Mouse (Mus musculus) liver, adult 2 months (tissue): ENCODE data around the gene Sipa1. TPM values are rescaled to one million over a fixed set of nuclear protein-coding genes. Genes with fewer than 3 reads are reported as not detected.

Source experiments
- DNase-seq: peaks from one replicate; pipeline ENCODE4 v3.0.0-alpha.2; 2011; ENCODE audit warnings: low read depth, low spot score; ENCODE audit errors: extremely low read depth
- H3K27ac ChIP-seq: fragments of 200-500 bp; replicated peaks from 2 replicates; pipeline ENCODE4 v1.5.1; 2012; ENCODE audit warnings: low read depth, mild to moderate bottlenecking, control low read depth, inconsistent platforms, low read length; ENCODE audit not compliant: insufficient read depth
- H3K27me3 ChIP-seq: fragments of 200-500 bp; 2 replicates; pipeline ENCODE4 v1.6.1; 2012; ENCODE audit warnings: mild to moderate bottlenecking, moderate library complexity, low read length, inconsistent platforms; ENCODE audit not compliant: control insufficient read depth, insufficient read depth
- H3K36me3 ChIP-seq: fragments of 200-500 bp; 2 replicates; pipeline ENCODE4 v1.6.1; 2012; ENCODE audit warnings: low read length, inconsistent platforms; ENCODE audit not compliant: control insufficient read depth, insufficient read depth
- H3K4me1 ChIP-seq: fragments of 200-500 bp; 2 replicates; pipeline ENCODE4 v1.6.1; 2011; ENCODE audit warnings: low read length; ENCODE audit not compliant: control insufficient read depth, insufficient read depth
- H3K4me3 ChIP-seq: fragments of 200-500 bp; 2 replicates; pipeline ENCODE4 v1.5.1; 2011; ENCODE audit warnings: low read depth, mild to moderate bottlenecking, control low read depth, low read length, moderate library complexity; ENCODE audit not compliant: insufficient read depth
- H3K79me2 ChIP-seq: fragments of 200-500 bp; 2 replicates; pipeline ENCODE4 v1.6.1; 2012; ENCODE audit warnings: inconsistent platforms, mild to moderate bottlenecking, low read length, moderate library complexity; ENCODE audit not compliant: control insufficient read depth, insufficient read depth
- H3K9ac ChIP-seq: fragments of 200-500 bp; 2 replicates; pipeline ENCODE4 v1.6.1; 2012; ENCODE audit warnings: low read depth, mild to moderate bottlenecking, control low read depth, inconsistent platforms, low read length
- CTCF ChIP-seq: fragments of 200-500 bp; IDR thresholded peaks from 2 replicates; pipeline ENCODE4 v1.5.1; 2011; ENCODE audit warnings: low read depth, low read length, control low read depth
- POLR2A ChIP-seq: fragments of 200-500 bp; IDR thresholded peaks from 2 replicates; pipeline ENCODE4 v1.6.1; 2011; ENCODE audit warnings: low read length, control low read depth; ENCODE audit not compliant: insufficient read depth; ENCODE audit errors: extremely low read depth
- WGBS: fragments of 180-500 bp; shearing (Covaris S2); methylation state at CpG from one replicate; pipeline ENCODE4 v1.1.7; 2018; 5-methylcytosine and 5-hydroxymethylcytosine counted together
- polyA plus RNA-seq: library from polyadenylated mRNA; depleted of rRNA; stranded (reverse); fragments of >200 nt; gene quantifications from 2 replicates; pipeline ENCODE4 v1.2.3, GENCODE M21; 2012
- total RNA-seq: library from RNA; depleted of rRNA; stranded (reverse); fragments of >200 nt; gene quantifications from 2 replicates; pipeline ENCODE4 v1.2.3, GENCODE M21; 2014

The Sipa1 gene
- total and polyA plus RNA-seq, 2 experiments, result 3.4 to 17.9 TPM

- peaks cover 22% of the 10 kb centered on the region for H3K4me1 ChIP-seq
- peak overlapping the region; percentile 58 for H3K9ac ChIP-seq
- WGBS, result 68% methylated on average over 10 of the region's 10 CpGs
- H3K4me3 ChIP-seq, result peak overlapping the region; percentile 50
- DNase-seq, result peak; percentile 19
- peak overlapping the region; percentile 73 for H3K27ac ChIP-seq
- TF ChIP-seq CTCF (no peak), POLR2A (no peak)
- H3K79me2 ChIP-seq, result peaks cover 23% of the 10 kb centered on the region
- H3K27me3 ChIP-seq, result no peaks in the 10 kb centered on the region
- peaks cover 19% of the 10 kb centered on the region for H3K36me3 ChIP-seq
Measured at GRCm38 (mm10) chr19:5692086-5692912, 28.8 kb upstream of the Sipa1 start.

- no peak for DNase-seq
- Histone ChIP-seq H3K4me1 (peaks cover 22% of the 10 kb centered on the region), H3K4me3 (peak overlapping the region; percentile 50), H3K79me2 (peaks cover 23% of the 10 kb centered on the region), H3K27ac (peak overlapping the region; percentile 73), H3K36me3 (peaks cover 13% of the 10 kb centered on the region), H3K27me3 (no peaks in the 10 kb centered on the region), H3K9ac (peak overlapping the region; percentile 85)
- TF ChIP-seq POLR2A (no peak), CTCF (no peak)
- WGBS, result 45% methylated on average over 5 of the region's 5 CpGs
Measured at GRCm38 (mm10) chr19:5691601-5692000, 28.1 kb upstream of the Sipa1 start.

GRCm38 (mm10) chr19:5690343-5690735, 26.8 kb upstream of the Sipa1 start:
- peaks cover 23% of the 10 kb centered on the region for H3K79me2 ChIP-seq
- peaks cover 3% of the 10 kb centered on the region for H3K36me3 ChIP-seq
- peak overlapping the region; percentile 85 for H3K9ac ChIP-seq
- peak overlapping the region; percentile 89 for H3K4me3 ChIP-seq
- no peak for DNase-seq
- no peak overlapping the region; the same call in 1 of the 2 replicates for H3K27ac ChIP-seq
- peaks cover 22% of the 10 kb centered on the region for H3K4me1 ChIP-seq
- 15% methylated on average over 15 of the region's 15 CpGs for WGBS
- TF ChIP-seq POLR2A (no peak), CTCF (no peak)
- H3K27me3 ChIP-seq, result no peaks in the 10 kb centered on the region

- Histone ChIP-seq H3K79me2 (peaks cover 23% of the 10 kb centered on the region), H3K4me3 (peak overlapping the region; percentile 89), H3K4me1 (peaks cover 22% of the 10 kb centered on the region), H3K9ac (peak overlapping the region; percentile 85), H3K36me3 (no peaks in the 10 kb centered on the region; the same call in 1 of the 2 replicates), H3K27ac (peak overlapping the region; percentile 90), H3K27me3 (no peaks in the 10 kb centered on the region)
- TF ChIP-seq CTCF (0 out of 2 replicates have a peak, but pooled peaks have one; percentile 0), POLR2A (peak; percentile 79; the same call in 1 of the 2 replicates)
- 2% methylated on average over 42 of the region's 42 CpGs for WGBS
- DNase-seq, result peak; percentile 90
Measured at GRCm38 (mm10) chr19:5689565-5690342, 26.2 kb upstream of the Sipa1 start.

GRCm38 (mm10) chr19:5689088-5689428, 25.6 kb upstream of the Sipa1 start:
- H3K4me1 ChIP-seq, result peaks cover 22% of the 10 kb centered on the region
- H3K27ac ChIP-seq, result peak overlapping the region; percentile 90
- H3K36me3 ChIP-seq, result no peaks in the 10 kb centered on the region; the same call in 1 of the 2 replicates
- TF ChIP-seq POLR2A (no peak), CTCF (no peak)
- DNase-seq, result no peak
- H3K79me2 ChIP-seq, result peaks cover 23% of the 10 kb centered on the region
- 1% methylated on average over 7 of the region's 7 CpGs for WGBS
- H3K27me3 ChIP-seq, result no peaks in the 10 kb centered on the region
- H3K4me3 ChIP-seq, result peak overlapping the region; percentile 89
- H3K9ac ChIP-seq, result peak overlapping the region; percentile 74
